In genomic region chr2:136058398-136058797, GRCm38 (mm10) we compare ENCODE assay signal across 10 mouse cellular contexts. TPM values are rescaled to one million over a fixed set of nuclear protein-coding genes. Genes with fewer than 3 reads are reported as not detected.
DNase-seq lines count a peak whose midpoint lies in the region; ATAC-seq and TF ChIP-seq lines count a peak whose summit lies in the region.
"Had no signal": no experiment of that assay in that cellular context is flagged by ENCODE, and none has a peak within 500 bp of the region (broad histone marks: within the 10 kb centered on the region; RNA-seq: fewer than 3 reads in every experiment).

No protein-coding gene starts in this region.

- no peaks in the 10 kb centered on the region for H3K36me3 ChIP-seq in heart, embryonic 10.5 days
- H3K36me3 ChIP-seq in E14TG2a.4 (ENCODE audit: insufficient read depth, low read length): no peaks in the 10 kb centered on the region
- no peaks in the 10 kb centered on the region for H3K36me3 ChIP-seq in forebrain, embryonic 11.5 days (ENCODE audit: control insufficient read depth, insufficient read depth, low read length)
- no peaks in the 10 kb centered on the region for H3K36me3 ChIP-seq in midbrain, embryonic 10.5 days
- no peaks in the 10 kb centered on the region for H3K36me3 ChIP-seq in thymus, adult 2 months (ENCODE audit: control insufficient read depth, insufficient read depth, low read length)

- TF ChIP-seq POLR2A in thymus, adult 2 months (IDR thresholded peaks at IDR 0.05; ENCODE audit: control insufficient read depth, extremely low read depth, insufficient read depth, low read length, poor library complexity): no peak

- no peak for DNase-seq in heart, embryonic 10.5 days (ENCODE audit: low spot score)
- DNase-seq in heart, postnatal 10 days: no peak
- no peak for DNase-seq in forebrain, embryonic 11.5 days (ENCODE audit: low spot score)
- peak; percentile 19 for DNase-seq in midbrain, embryonic 10.5 days (ENCODE audit: low spot score)
- DNase-seq in spleen, postnatal 14 days (ENCODE audit: low spot score in 2 of 2): no peak
- no peak for DNase-seq in thymus, adult 2 months
- no peak for DNase-seq in B cell, adult 2 months

- no peak overlapping the region for H3K27ac ChIP-seq in heart, embryonic 10.5 days
- H3K27ac ChIP-seq in forebrain, embryonic 11.5 days (ENCODE audit: low read depth, low read length): no peak overlapping the region
- no peak overlapping the region for H3K27ac ChIP-seq in midbrain, embryonic 10.5 days (replicated peaks)
- H3K27ac ChIP-seq in thymus, adult 2 months (ENCODE audit: control insufficient read depth, insufficient read depth, low read length): no peak overlapping the region

- no peak overlapping the region for H3K9ac ChIP-seq in forebrain, embryonic 11.5 days (ENCODE audit: low read length)

- no peak; the same call in 1 of the 2 replicates for ATAC-seq in forebrain, embryonic 11.5 days (replicated peaks; ENCODE audit: low FRiP score)
- ATAC-seq: CD4-positive, CD25-positive, alpha-beta regulatory T cell, adult 4 months had no signal

- intact Hi-C loops in heart, postnatal 10 days (cut with DNase I): no loop called here

- TF ChIP-seq CTCF in E14TG2a.4 (conservative IDR thresholded peaks at IDR 0.05; ENCODE audit: low read length): no peak
- TF ChIP-seq CTCF in thymus, adult 2 months (IDR thresholded peaks at IDR 0.05; ENCODE audit: borderline replicate concordance, control insufficient read depth, extremely low read depth, insufficient read depth, low read length, poor library complexity): no peak

- WGBS in heart, embryonic 10.5 days: 6% methylated on average over 7 of the region's 7 CpGs
- 3% methylated on average over 7 of the region's 7 CpGs for WGBS in forebrain, embryonic 11.5 days
- WGBS in midbrain, embryonic 10.5 days: 4% methylated on average over 7 of the region's 7 CpGs
- WGBS in thymus, adult 2 months: 12% methylated on average over 7 of the region's 7 CpGs

- peaks cover 47% of the 10 kb centered on the region for H3K27me3 ChIP-seq in heart, embryonic 10.5 days (ENCODE audit: insufficient read depth, poor library complexity, severe bottlenecking)
- peaks cover 60% of the 10 kb centered on the region for H3K27me3 ChIP-seq in E14TG2a.4 (ENCODE audit: insufficient read depth, low read length)
- peaks cover 36% of the 10 kb centered on the region for H3K27me3 ChIP-seq in forebrain, embryonic 11.5 days (ENCODE audit: control insufficient read depth, insufficient read depth, low read length)
- peaks cover 60% of the 10 kb centered on the region for H3K27me3 ChIP-seq in midbrain, embryonic 10.5 days (ENCODE audit: low read depth, poor library complexity, severe bottlenecking)
- no peaks in the 10 kb centered on the region for H3K27me3 ChIP-seq in thymus, adult 2 months (ENCODE audit: control insufficient read depth, insufficient read depth, low read length)

- peak overlapping the region; percentile 56 for H3K4me2 ChIP-seq in forebrain, embryonic 11.5 days (ENCODE audit: low read depth, low read length, severe bottlenecking)

- H3K4me3 ChIP-seq in heart, embryonic 10.5 days: peak overlapping the region; percentile 47; the same call in 1 of the 2 replicates
- peak overlapping the region; percentile 74 for H3K4me3 ChIP-seq in E14TG2a.4 (replicated peaks; ENCODE audit: low read length)
- peak overlapping the region; percentile 24 for H3K4me3 ChIP-seq in forebrain, embryonic 11.5 days (ENCODE audit: low read depth, low read length)
- H3K4me3 ChIP-seq in midbrain, embryonic 10.5 days: peak overlapping the region; percentile 54
- no peak overlapping the region for H3K4me3 ChIP-seq in thymus, adult 2 months (ENCODE audit: control insufficient read depth, insufficient read depth, low read length)

- H3K4me1 ChIP-seq in heart, embryonic 10.5 days: peaks cover 15% of the 10 kb centered on the region
- H3K4me1 ChIP-seq in E14TG2a.4 (replicated peaks; ENCODE audit: low read depth, low read length): peaks cover 22% of the 10 kb centered on the region
- peaks cover 5% of the 10 kb centered on the region; the same call in 1 of the 2 replicates for H3K4me1 ChIP-seq in forebrain, embryonic 11.5 days (replicated peaks; ENCODE audit: control insufficient read depth, insufficient read depth, low read length)
- H3K4me1 ChIP-seq in midbrain, embryonic 10.5 days: peaks cover 23% of the 10 kb centered on the region
- H3K4me1 ChIP-seq in thymus, adult 2 months (replicated peaks; ENCODE audit: control insufficient read depth, insufficient read depth, low read length): no peaks in the 10 kb centered on the region

- no peaks in the 10 kb centered on the region for H3K9me3 ChIP-seq in heart, embryonic 10.5 days
- no peaks in the 10 kb centered on the region for H3K9me3 ChIP-seq in E14TG2a.4 (ENCODE audit: low read length)
- H3K9me3 ChIP-seq in forebrain, embryonic 11.5 days (ENCODE audit: control insufficient read depth, low read length): no peaks in the 10 kb centered on the region
- no peaks in the 10 kb centered on the region for H3K9me3 ChIP-seq in midbrain, embryonic 10.5 days (replicated peaks)

RNA-seq across cellular contexts. Expression of gene Lamp5, which starts 6.4 kb away (rescaled TPM):
- 0.13 TPM in 1 of 2 replicates, not detected in the other for polyA plus RNA-seq in heart, embryonic 10.5 days (2016; fragmentation: Nextera tagmentation; extraction: Ambion mirVana)
- total RNA-seq in heart, postnatal 10 days (2021): not detected
- polyA plus RNA-seq in forebrain, embryonic 11.5 days (2014; fragmentation: Nextera tagmentation; extraction: Ambion mirVana): 3.0 and 3.6 TPM in 2 replicates
- 1.3 and 2.7 TPM in 2 replicates for polyA plus RNA-seq in midbrain, embryonic 10.5 days (2016; fragmentation: Nextera tagmentation; extraction: Ambion mirVana)
- polyA plus RNA-seq in thymus, adult 2 months (2012; rRNA removed): not detected in 2 replicates
- total RNA-seq: adrenal gland, postnatal 4 days had no signal
- polyA plus RNA-seq: CD4-positive, CD25-positive, alpha-beta regulatory T cell, adult 4 months had no signal
